Mouse (Mus musculus) stomach, postnatal 0 days (tissue): ENCODE measurements around the gene Arhgap15. TPM values are rescaled to one million over a fixed set of nuclear protein-coding genes. Genes with fewer than 3 reads are reported as not detected.

Experiments used
- ATAC-seq: fragments of 200-750 bp; cut with Nextera tagmentation; 2 replicates; pipeline ENCODE4 v1.8.0; 2017; ENCODE audit not compliant: low FRiP score, low TSS enrichment
- DNase-seq: peaks from one replicate; pipeline ENCODE4 v3.0.0-alpha.2; 2016; ENCODE audit warnings: low spot score
- H3K27ac ChIP-seq: fragments of 300-500 bp; sonication (generic); replicated peaks from 2 replicates; pipeline ENCODE4 v1.5.1; 2014; ENCODE audit warnings: mild to moderate bottlenecking, control low read depth
- H3K27me3 ChIP-seq: fragments of 300-500 bp; sonication (generic); 2 replicates; pipeline ENCODE4 v1.6.1; 2014; ENCODE audit warnings: low read length; ENCODE audit not compliant: control insufficient read depth, insufficient read depth
- H3K36me3 ChIP-seq: fragments of 300-500 bp; sonication (generic); 2 replicates; pipeline ENCODE4 v1.6.1; 2014; ENCODE audit warnings: low read length, mixed read lengths; ENCODE audit not compliant: control insufficient read depth, insufficient read depth
- H3K4me1 ChIP-seq: fragments of 300-500 bp; sonication (generic); replicated peaks from 2 replicates; pipeline ENCODE4 v1.6.1; 2014; ENCODE audit warnings: antibody characterized with exemption; ENCODE audit not compliant: control insufficient read depth, insufficient read depth
- H3K4me2 ChIP-seq: fragments of 300-500 bp; sonication (generic); replicated peaks from 2 replicates; pipeline ENCODE4 v1.6.1; 2014; ENCODE audit warnings: low read depth, mild to moderate bottlenecking, control low read depth, moderate library complexity
- H3K4me3 ChIP-seq: fragments of 300-500 bp; sonication (generic); 2 replicates; pipeline ENCODE4 v1.5.1; 2014; ENCODE audit warnings: low read depth, low read length, control low read depth
- H3K9ac ChIP-seq: fragments of 300-500 bp; sonication (generic); 2 replicates; pipeline ENCODE4 v1.6.1; 2014; ENCODE audit warnings: mild to moderate bottlenecking, low read length, control low read depth, mixed read lengths
- H3K9me3 ChIP-seq: fragments of 300-500 bp; sonication (generic); 2 replicates; pipeline ENCODE4 v1.6.1; 2016; ENCODE audit warnings: low read length; ENCODE audit not compliant: control insufficient read depth
- CTCF ChIP-seq: IDR thresholded peaks from 2 replicates; pipeline ENCODE4 v1.5.1; 2016; ENCODE audit warnings: antibody characterized with exemption, low read depth, mild to moderate bottlenecking, moderate library complexity
- EP300 ChIP-seq: optimal IDR thresholded peaks from 2 replicates; pipeline ENCODE3; 2016; ENCODE audit warnings: antibody characterized with exemption
- WGBS: fragments of 180-500 bp; shearing (Covaris S2); extraction: QIAGEN DNeasy Blood & Tissue Kit; methylation state at CpG from one replicate; pipeline ENCODE4 v1.1.7; 2014; 5-methylcytosine and 5-hydroxymethylcytosine counted together
- polyA plus RNA-seq: library from polyadenylated mRNA; unstranded; fragments of >200 nt; fragmentation: Nextera tagmentation; extraction: Ambion mirVana; gene quantifications from 2 replicates; pipeline ENCODE4 v1.2.1, GENCODE M21; 2015

Arhgap15 gene
- polyA plus RNA-seq, 1 experiment from 2014 or later: 0.93 TPM

DNA sequence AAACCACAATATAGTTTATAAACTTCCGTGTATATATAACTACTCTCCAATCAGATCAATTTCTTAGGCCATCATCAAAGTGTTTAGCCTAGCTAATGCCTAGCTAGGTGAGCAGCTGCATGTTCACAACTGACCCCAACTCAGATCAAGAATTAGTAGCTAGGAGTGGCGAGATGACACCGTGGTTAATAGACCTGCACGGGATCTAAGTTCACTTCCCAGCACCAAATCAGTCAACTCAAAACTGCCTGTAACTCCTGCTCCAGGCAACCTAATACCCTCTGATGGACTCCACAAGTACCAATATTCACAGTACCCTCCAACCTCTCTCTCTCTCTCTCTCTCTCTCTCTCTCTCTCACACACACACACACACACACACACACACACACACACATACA, 570.9 kb downstream of the Arhgap15 start:
- DNase-seq (no peak), ATAC-seq (no peak)
- no peaks in the 10 kb centered on the region for H3K4me1 ChIP-seq
- H3K36me3 ChIP-seq: no peaks in the 10 kb centered on the region
- WGBS: 94% methylated on average over 4 of the region's 4 CpGs
- H3K27me3 ChIP-seq: no peaks in the 10 kb centered on the region
- no peaks in the 10 kb centered on the region for H3K9me3 ChIP-seq
- no peak overlapping the region for H3K9ac ChIP-seq
- no peak overlapping the region for H3K4me2 ChIP-seq
- H3K27ac ChIP-seq: no peak overlapping the region
- H3K4me3 ChIP-seq: no peak overlapping the region
- TF ChIP-seq EP300: no peak
- TF ChIP-seq CTCF: no peak

DNA sequence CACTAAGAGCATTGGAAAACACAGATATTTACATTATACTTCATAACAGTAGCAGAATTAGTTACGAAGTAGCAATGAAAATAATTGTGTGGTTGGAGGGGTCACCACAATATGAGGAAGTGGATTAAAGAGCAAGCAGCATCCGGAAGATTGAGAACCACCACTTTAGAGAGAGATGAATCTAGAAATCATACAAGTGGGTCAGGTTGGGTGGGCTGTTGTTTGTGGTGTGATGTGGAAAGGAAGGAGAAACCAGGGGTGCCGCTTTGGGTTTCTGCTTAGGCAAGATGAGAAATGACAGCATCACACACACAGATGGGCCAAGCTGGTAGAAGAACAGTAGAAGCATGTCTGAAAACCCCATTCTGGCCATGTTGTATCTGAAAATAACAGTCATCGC, 575.2 kb downstream of the Arhgap15 start:
- Histone ChIP-seq H3K9me3 (no peaks in the 10 kb centered on the region), H3K4me2 (no peak overlapping the region), H3K27me3 (no peaks in the 10 kb centered on the region), H3K9ac (no peak overlapping the region), H3K27ac (no peak overlapping the region), H3K4me3 (no peak overlapping the region), H3K4me1 (no peaks in the 10 kb centered on the region), H3K36me3 (no peaks in the 10 kb centered on the region)
- no peak for DNase-seq
- no peak for ATAC-seq
- WGBS: 96% methylated on average over 4 of the region's 4 CpGs
- TF ChIP-seq EP300: no peak
- TF ChIP-seq CTCF: no peak

DNA sequence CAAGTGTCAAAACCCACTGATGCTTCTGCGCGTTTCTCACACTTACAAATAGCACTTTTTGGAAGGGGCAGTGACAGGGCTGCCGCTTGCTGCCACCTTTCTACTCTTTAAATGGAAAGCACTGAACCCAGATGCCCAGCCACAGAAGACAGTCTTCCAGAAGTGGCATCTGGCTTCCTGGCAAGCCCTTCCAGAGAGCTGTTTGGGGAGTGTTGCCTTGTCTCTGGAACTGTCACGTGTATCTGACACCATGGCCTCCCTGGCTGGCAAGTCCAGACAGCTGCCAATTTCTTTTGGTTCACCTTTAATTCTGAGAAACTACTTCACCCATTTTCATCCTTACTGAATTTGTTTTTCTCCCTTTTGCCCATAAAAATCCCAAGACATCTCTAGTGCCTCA, 584.7 kb downstream of the Arhgap15 start:
- H3K4me2 ChIP-seq: no peak overlapping the region

GRCm38 (mm10) chr2:44334006-44334405, 585.4 kb downstream of the Arhgap15 start:
- DNase-seq: no peak
- no peak overlapping the region for H3K4me3 ChIP-seq
- WGBS: 67% methylated on average over 3 of the region's 3 CpGs
- H3K9ac ChIP-seq: no peak overlapping the region
- no peaks in the 10 kb centered on the region for H3K9me3 ChIP-seq
- TF ChIP-seq EP300 (no peak), CTCF (no peak)
- H3K4me1 ChIP-seq: no peaks in the 10 kb centered on the region
- no peak overlapping the region for H3K27ac ChIP-seq
- H3K4me2 ChIP-seq: no peak overlapping the region
- no peaks in the 10 kb centered on the region for H3K27me3 ChIP-seq
- ATAC-seq: no peak
- H3K36me3 ChIP-seq: no peaks in the 10 kb centered on the region

More for the DNA sequence above, 584.7 kb downstream of the Arhgap15 start:
- H3K9me3 ChIP-seq: no peaks in the 10 kb centered on the region
- no peak overlapping the region for H3K4me3 ChIP-seq
- no peaks in the 10 kb centered on the region for H3K27me3 ChIP-seq
- WGBS: 83% methylated on average over 4 of the region's 4 CpGs
- H3K36me3 ChIP-seq: no peaks in the 10 kb centered on the region
- no peak for TF ChIP-seq CTCF
- no peak for TF ChIP-seq EP300
- no peaks in the 10 kb centered on the region for H3K4me1 ChIP-seq
- no peak for ATAC-seq
- H3K9ac ChIP-seq: no peak overlapping the region
- no peak overlapping the region for H3K27ac ChIP-seq
- DNase-seq: no peak

GRCm38 (mm10) chr2:44334517-44334916, 585.9 kb downstream of the Arhgap15 start:
- ATAC-seq (no peak), DNase-seq (no peak)
- Histone ChIP-seq H3K27me3 (no peaks in the 10 kb centered on the region), H3K4me2 (no peak overlapping the region), H3K4me1 (no peaks in the 10 kb centered on the region), H3K4me3 (no peak overlapping the region), H3K9me3 (no peaks in the 10 kb centered on the region), H3K27ac (no peak overlapping the region), H3K9ac (no peak overlapping the region), H3K36me3 (no peaks in the 10 kb centered on the region)
- 26% methylated on average over 2 of the region's 2 CpGs for WGBS
- no peak for TF ChIP-seq CTCF
- TF ChIP-seq EP300: no peak

- H3K27ac ChIP-seq: no peak overlapping the region
- ATAC-seq: no peak
- H3K9ac ChIP-seq: no peak overlapping the region
- no peaks in the 10 kb centered on the region for H3K4me1 ChIP-seq
- no peak overlapping the region for H3K4me3 ChIP-seq
- no peaks in the 10 kb centered on the region for H3K27me3 ChIP-seq
- H3K9me3 ChIP-seq: no peaks in the 10 kb centered on the region
- no peak for DNase-seq
- no peak overlapping the region for H3K4me2 ChIP-seq
- WGBS: 85% methylated on average over 5 of the region's 5 CpGs
- H3K36me3 ChIP-seq: no peaks in the 10 kb centered on the region
- peak; percentile 56 for TF ChIP-seq CTCF
- no peak for TF ChIP-seq EP300
These were observed 588.2 kb downstream of the Arhgap15 start for GRCm38 (mm10) chr2:44336720-44337354.
